Mouse (Mus musculus) E14TG2a.4 (cell line): ENCODE measurements around the gene Nln.

Source experiments
- H3K27me3 ChIP-seq: 2 replicates; pipeline ENCODE4 v1.6.1; 2014; ENCODE audit warnings: low read length, control low read depth; ENCODE audit not compliant: insufficient read depth
- H3K36me3 ChIP-seq: 2 replicates; pipeline ENCODE4 v1.6.1; 2014; ENCODE audit warnings: low read length, control low read depth; ENCODE audit not compliant: insufficient read depth
- H3K4me1 ChIP-seq: replicated peaks from 2 replicates; pipeline ENCODE4 v1.6.1; 2014; ENCODE audit warnings: low read depth, low read length, control low read depth
- H3K4me3 ChIP-seq: replicated peaks from 2 replicates; pipeline ENCODE4 v1.5.1; 2014; ENCODE audit warnings: mild to moderate bottlenecking, low read length
- H3K9me3 ChIP-seq: 2 replicates; pipeline ENCODE4 v1.6.1; 2014; ENCODE audit warnings: low read length, control low read depth
- CTCF ChIP-seq: conservative IDR thresholded peaks from 2 replicates; pipeline ENCODE4 v1.5.1; 2014; ENCODE audit warnings: low read length
- NANOG ChIP-seq: IDR thresholded peaks from 2 replicates; pipeline ENCODE4 v1.6.1; 2014; ENCODE audit warnings: borderline replicate concordance, low read length, mixed read lengths
- POU5F1 ChIP-seq: IDR thresholded peaks from 2 replicates; pipeline ENCODE4 v1.6.1; 2014; ENCODE audit warnings: low read length, borderline replicate concordance

Nln gene

GRCm38 (mm10) chr13:104089387-104089786 is 20.0 kb downstream of the Nln start:
- Histone ChIP-seq H3K27me3 (no peaks in the 10 kb centered on the region), H3K36me3 (peaks cover 12% of the 10 kb centered on the region), H3K4me1 (no peaks in the 10 kb centered on the region; the same call in 1 of the 2 replicates), H3K4me3 (no peak overlapping the region), H3K9me3 (no peaks in the 10 kb centered on the region)
- TF ChIP-seq CTCF (peak; percentile 40), NANOG (no peak)

DNA sequence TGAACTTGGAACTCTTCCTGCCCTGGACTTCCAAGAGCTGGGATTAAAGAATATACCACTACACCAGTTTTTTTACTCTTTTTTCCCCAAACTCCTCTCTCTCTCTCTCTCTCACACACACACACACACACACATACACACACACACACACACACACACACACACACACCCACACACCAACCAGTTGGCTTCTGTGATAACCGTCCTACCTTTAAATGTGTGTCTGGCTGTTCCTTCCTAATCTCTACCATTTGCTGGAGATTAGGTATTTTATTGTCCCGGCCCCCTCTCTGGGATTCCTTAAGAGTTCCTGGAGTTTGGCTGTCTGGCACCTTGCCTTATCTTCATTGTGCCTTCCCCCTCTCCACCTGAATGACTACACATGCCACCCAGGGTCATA is 24.8 kb downstream of the Nln start:
- TF ChIP-seq CTCF (no peak), POU5F1 (no peak), NANOG (no peak)

GRCm38 (mm10) chr13:104082504-104082903 is 26.9 kb downstream of the Nln start:
- Histone ChIP-seq H3K27me3 (no peaks in the 10 kb centered on the region), H3K9me3 (no peaks in the 10 kb centered on the region), H3K36me3 (peaks cover 17% of the 10 kb centered on the region), H3K4me1 (peaks cover 9% of the 10 kb centered on the region), H3K4me3 (no peak overlapping the region)
- no peak for TF ChIP-seq CTCF
- no peak for TF ChIP-seq POU5F1
- TF ChIP-seq NANOG: no peak

More for the DNA sequence above, 24.8 kb downstream of the Nln start:
- Histone ChIP-seq H3K27me3 (no peaks in the 10 kb centered on the region), H3K4me1 (peaks cover 9% of the 10 kb centered on the region), H3K9me3 (no peaks in the 10 kb centered on the region), H3K4me3 (no peak overlapping the region), H3K36me3 (peaks cover 6% of the 10 kb centered on the region; the same call in 1 of the 2 replicates)

GRCm38 (mm10) chr13:104076993-104077392 is 32.4 kb downstream of the Nln start:
- Histone ChIP-seq H3K27me3 (no peaks in the 10 kb centered on the region), H3K9me3 (no peaks in the 10 kb centered on the region), H3K4me3 (no peak overlapping the region), H3K36me3 (peaks cover 29% of the 10 kb centered on the region), H3K4me1 (peaks cover 20% of the 10 kb centered on the region)
- TF ChIP-seq CTCF: no peak
- TF ChIP-seq POU5F1: no peak
- TF ChIP-seq NANOG: no peak

- Histone ChIP-seq H3K4me1 (peaks cover 14% of the 10 kb centered on the region), H3K4me3 (no peak overlapping the region)
- no peak for TF ChIP-seq POU5F1
- no peak for TF ChIP-seq NANOG
- no peak for TF ChIP-seq CTCF
These were observed 34.7 kb downstream of the Nln start for GRCm38 (mm10) chr13:104074731-104075130.

GRCm38 (mm10) chr13:104074230-104074629 is 35.2 kb downstream of the Nln start:
- no peaks in the 10 kb centered on the region for H3K9me3 ChIP-seq
- H3K4me1 ChIP-seq: peaks cover 14% of the 10 kb centered on the region
- TF ChIP-seq NANOG (no peak), POU5F1 (no peak), CTCF (no peak)
- no peaks in the 10 kb centered on the region for H3K27me3 ChIP-seq
- peaks cover 54% of the 10 kb centered on the region for H3K36me3 ChIP-seq
- H3K4me3 ChIP-seq: no peak overlapping the region

More at GRCm38 (mm10) chr13:104074731-104075130, 34.7 kb downstream of the Nln start:
- no peaks in the 10 kb centered on the region for H3K27me3 ChIP-seq
- H3K36me3 ChIP-seq: peaks cover 49% of the 10 kb centered on the region
- H3K9me3 ChIP-seq: no peaks in the 10 kb centered on the region

DNA sequence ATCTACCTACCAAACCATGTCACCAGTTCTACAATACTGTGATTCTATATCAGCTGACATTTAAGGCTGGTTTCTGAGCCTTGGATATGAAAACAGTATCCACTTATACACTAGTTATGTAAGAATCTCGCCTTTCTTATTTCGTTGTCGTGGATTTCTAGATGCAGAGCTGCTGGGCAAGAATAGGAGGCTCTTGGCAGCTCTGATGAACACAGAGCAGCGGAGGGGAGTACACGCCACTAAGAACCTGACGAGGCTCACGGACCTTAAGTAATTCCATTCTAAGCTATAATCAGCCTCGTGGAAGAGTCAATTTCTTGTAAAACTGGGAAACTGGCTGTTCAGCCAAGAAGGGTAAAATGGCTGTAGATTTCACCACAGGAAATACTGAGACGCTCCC is 37.1 kb downstream of the Nln start:
- Histone ChIP-seq H3K4me1 (peaks cover 14% of the 10 kb centered on the region), H3K36me3 (peaks cover 61% of the 10 kb centered on the region), H3K4me3 (no peak overlapping the region), H3K9me3 (no peaks in the 10 kb centered on the region), H3K27me3 (no peaks in the 10 kb centered on the region)
- TF ChIP-seq POU5F1 (no peak), NANOG (no peak), CTCF (no peak)

- TF ChIP-seq NANOG (no peak), POU5F1 (no peak), CTCF (no peak)
- Histone ChIP-seq H3K36me3 (peaks cover 66% of the 10 kb centered on the region), H3K9me3 (no peaks in the 10 kb centered on the region), H3K4me1 (peaks cover 14% of the 10 kb centered on the region), H3K4me3 (no peak overlapping the region), H3K27me3 (no peaks in the 10 kb centered on the region)
These were observed 38.7 kb downstream of the Nln start for GRCm38 (mm10) chr13:104070703-104071102.

DNA sequence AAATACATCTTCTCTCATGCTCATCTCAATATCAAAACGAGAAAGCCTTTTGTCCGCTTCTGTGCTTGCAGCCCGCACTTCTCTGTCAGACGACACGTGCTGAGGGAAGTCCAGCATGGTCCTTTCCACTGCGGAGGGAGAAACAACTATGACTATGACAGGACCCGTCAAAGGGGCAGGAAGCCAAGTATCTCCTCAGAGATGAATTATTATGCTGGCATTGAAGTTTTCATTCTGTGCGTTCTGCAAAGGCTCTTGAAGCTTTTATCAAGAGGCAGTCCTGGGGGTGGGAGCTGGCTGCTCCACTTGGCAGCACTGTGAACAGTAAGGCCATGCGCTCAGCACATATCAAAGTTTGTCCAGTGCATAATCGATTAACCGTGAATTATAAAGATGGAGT is 40.2 kb downstream of the Nln start:
- H3K9me3 ChIP-seq: no peaks in the 10 kb centered on the region
- TF ChIP-seq POU5F1: no peak
- no peak for TF ChIP-seq CTCF
- TF ChIP-seq NANOG: no peak
- peaks cover 6% of the 10 kb centered on the region for H3K4me1 ChIP-seq
- no peak overlapping the region for H3K4me3 ChIP-seq
- peaks cover 78% of the 10 kb centered on the region for H3K36me3 ChIP-seq
- H3K27me3 ChIP-seq: no peaks in the 10 kb centered on the region
